Mouse (Mus musculus): ENCODE measurements around the gene Ssbp2.

GRCm38 (mm10) chr13:91719487-91719886 lies 259.4 kb downstream of the Ssbp2 start:
- TF ChIP-seq CTCF (IDR thresholded peaks at IDR 0.05; ENCODE audit: low read depth, low read length) (no peak), TAL1 (conservative IDR thresholded peaks at IDR 0.05; ENCODE audit: low read depth, low read length) (no peak), GATA1 (IDR thresholded peaks at IDR 0.05; ENCODE audit: borderline replicate concordance, low read length) (no peak)

Data from G1E (cell line).